Mouse (Mus musculus) brain, adult 10 weeks (tissue): ENCODE data around the gene Ugcg. TPM values are rescaled to one million over a fixed set of nuclear protein-coding genes. Genes with fewer than 3 reads are reported as not detected.

Source experiments
- polyA plus RNA-seq: library from polyadenylated mRNA; stranded (reverse); fragments of 350-450 nt; fragmentation: Illumina TruSeq; extraction: RNeasy Lipid Tissue Mini Kit (QIAGEN cat#74804); gene quantifications from one replicate; pipeline ENCODE4 v1.2.3, GENCODE M21; 2015; ENCODE audit warnings: low read depth, low replicate concordance

The Ugcg gene
- 46.5 TPM for polyA plus RNA-seq

GRCm38 (mm10) chr4:59188802-59189545, at the start of gene Ugcg:
Gene Ugcg, plus strand, starts transcription at chr4:59189257.

Other genes starting within 250 kb of the Ugcg start
- gene Zkscan16, start 245.6 kb upstream of the Ugcg start, polyA plus RNA-seq: 24.0 TPM
- gene Ptgr1, start 202.1 kb upstream of the Ugcg start, polyA plus RNA-seq: 1.1 TPM
- 3.7 TPM for gene Dnajc25, start 194.2 kb upstream of the Ugcg start, polyA plus RNA-seq
- gene Gm20503, start 186.0 kb upstream of the Ugcg start, polyA plus RNA-seq: not detected
- gene Gng10, start 154.2 kb upstream of the Ugcg start, polyA plus RNA-seq: 90.5 TPM
- not detected for gene AI481877, start 50.3 kb upstream of the Ugcg start, polyA plus RNA-seq
- 8.8 TPM for gene Susd1, start 249.4 kb downstream of the Ugcg start, polyA plus RNA-seq